Mouse (Mus musculus) left cerebral cortex, postnatal 10 days (tissue): Measurements from ENCODE around the gene Brd4. TPM values are rescaled to one million over a fixed set of nuclear protein-coding genes. Genes with fewer than 3 reads are reported as not detected.

Experiments used
- DNase-seq, 2 experiments: peaks; one replicate each; pipeline ENCODE4 v3.0.0; 2021 to 2022; ENCODE audit warnings: low spot score in 2 of 2, mixed read lengths in 1 of 2; ENCODE audit errors: extremely low spot score in 1 of 2
- intact Hi-C: fragments of 180-260 bp; cut with DNase I; formaldehyde crosslinking; loops from one replicate; pipeline ENCODE4 v1.15.1; 2025
- total RNA-seq, 2 experiments: library from RNA; stranded (reverse); gene quantifications; 2 replicates each; pipeline ENCODE4 v1.2.3; 2021

Brd4 gene
- total RNA-seq, 2 experiments from 2014 or later, result 115 to 123 TPM

- DNase-seq, result no peak
- intact Hi-C loops, result loop anchor here (10.0 kb wide), 1 partner anchor 348 kb away; no protein-coding TSS in a partner anchor
Observed at GRCm38 (mm10) chr17:32146718-32147117, 137.8 kb downstream of the Brd4 start.

Other genes with a start within 250 kb of the Brd4 start
- gene Rrp1b, start 248.6 kb downstream of the Brd4 start, total RNA-seq, result 10 to 100 TPM; 21.2 to 22.3 TPM
- 1 to 10 TPM in 1 of 2 experiments, under 1 TPM in 1; 0.93 to 1.4 TPM for gene Hsf2bp, start 248.4 kb downstream of the Brd4 start, total RNA-seq
- gene Notch3, start 117.9 kb downstream of the Brd4 start, total RNA-seq, result 10 to 100 TPM; 18.3 to 18.5 TPM
- under 1 TPM; 0.17 to 0.32 TPM for gene Ephx3, start 95.2 kb downstream of the Brd4 start, total RNA-seq
- 10 to 100 TPM; 90.9 to 94.2 TPM for gene Akap8, start 36.5 kb upstream of the Brd4 start, total RNA-seq
- gene Akap8l, start 65.9 kb upstream of the Brd4 start, total RNA-seq, result 100 to 1,000 TPM; 128 to 135 TPM
- 10 to 100 TPM; 91.6 to 99.3 TPM for gene Wiz, start 104.7 kb upstream of the Brd4 start, total RNA-seq
- gene Rasal3, start 118.9 kb upstream of the Brd4 start, total RNA-seq, result 1 to 10 TPM; 2.9 to 3.4 TPM
- not detected for gene Pglyrp2, start 139.4 kb upstream of the Brd4 start, total RNA-seq
- under 1 TPM; 0.36 to 0.41 TPM for gene Cyp4f39, start 168.0 kb upstream of the Brd4 start, total RNA-seq
- gene Cyp4f17, start 221.3 kb upstream of the Brd4 start, total RNA-seq, result 1 to 10 TPM; 3.2 to 3.8 TPM